Mouse (Mus musculus) kidney, embryonic 15.5 days (tissue): Measurements from ENCODE around the gene D17H6S53E. TPM values are rescaled to one million over a fixed set of nuclear protein-coding genes. Genes with fewer than 3 reads are reported as not detected.
A peak's percentile ranks its signal among the peaks of the same experiment; 100 is the strongest.

Experiments used
- ATAC-seq: fragments of 200-750 bp; cut with Nextera tagmentation; replicated peaks from 2 replicates; pipeline ENCODE4 v1.8.0; 2017; ENCODE audit warnings: moderate TSS enrichment; ENCODE audit not compliant: low FRiP score
- H3K27ac ChIP-seq: fragments of 300-500 bp; sonication (generic); 2 replicates; pipeline ENCODE4 v1.5.1; 2015; ENCODE audit warnings: mild to moderate bottlenecking, inconsistent platforms
- H3K27me3 ChIP-seq: fragments of 300-500 bp; sonication (generic); 2 replicates; pipeline ENCODE4 v1.6.1; 2015; ENCODE audit warnings: inconsistent platforms
- H3K36me3 ChIP-seq: fragments of 300-500 bp; sonication (generic); 2 replicates; pipeline ENCODE4 v1.6.1; 2015; ENCODE audit warnings: inconsistent platforms
- H3K4me1 ChIP-seq: fragments of 300-500 bp; sonication (generic); 2 replicates; pipeline ENCODE4 v1.6.1; 2015; ENCODE audit warnings: inconsistent platforms
- H3K4me2 ChIP-seq: fragments of 300-500 bp; sonication (generic); 2 replicates; pipeline ENCODE4 v1.6.1; 2015; ENCODE audit warnings: moderate library complexity, mild to moderate bottlenecking, inconsistent platforms
- H3K4me3 ChIP-seq: fragments of 300-500 bp; sonication (generic); replicated peaks from 2 replicates; pipeline ENCODE4 v1.5.1; 2015; ENCODE audit warnings: mild to moderate bottlenecking, inconsistent platforms
- H3K9ac ChIP-seq: fragments of 300-500 bp; sonication (generic); 2 replicates; pipeline ENCODE4 v1.6.1; 2015; ENCODE audit warnings: mild to moderate bottlenecking, inconsistent platforms
- H3K9me3 ChIP-seq: fragments of 300-500 bp; sonication (generic); replicated peaks from 2 replicates; pipeline ENCODE4 v1.6.1; 2016; ENCODE audit warnings: inconsistent platforms
- WGBS: fragments of 180-500 bp; shearing (Covaris S2); methylation state at CpG from one replicate; pipeline ENCODE4 v1.1.7; 2015; ENCODE audit warnings: mixed read lengths; 5-methylcytosine and 5-hydroxymethylcytosine counted together
- polyA plus RNA-seq: library from polyadenylated mRNA; unstranded; fragments of >200 nt; fragmentation: Nextera tagmentation; extraction: Ambion mirVana; gene quantifications from 2 replicates; pipeline ENCODE4 v1.2.1, GENCODE M21; 2015

The D17H6S53E gene
- polyA plus RNA-seq, 1 experiment from 2014 or later = 12.2 TPM

DNA sequence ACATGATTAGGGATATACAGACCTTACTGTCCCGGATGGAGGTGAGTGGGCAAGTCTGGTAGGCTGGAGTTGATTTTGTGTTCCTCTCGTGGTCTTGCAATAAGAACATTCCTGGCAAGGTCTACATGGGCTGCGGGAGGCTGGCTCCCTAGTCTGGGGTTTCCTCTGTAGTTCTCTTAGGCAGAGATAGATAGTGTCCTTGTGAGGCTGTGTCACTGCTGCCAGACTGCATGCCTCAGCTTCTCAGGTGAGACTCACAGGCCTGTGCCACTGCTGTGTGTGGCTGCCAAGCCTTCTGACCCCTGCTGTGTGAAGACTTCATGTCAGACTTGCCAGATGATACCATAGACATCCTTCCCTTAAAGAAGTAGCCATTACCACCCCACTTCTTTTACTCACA lies 13.1 kb downstream of the D17H6S53E start:
- no peak overlapping the region for H3K4me3 ChIP-seq
- H3K4me2 ChIP-seq = no peak overlapping the region
- peaks cover 67% of the 10 kb centered on the region for H3K36me3 ChIP-seq
- no peaks in the 10 kb centered on the region for H3K27me3 ChIP-seq
- ATAC-seq = no peak
- H3K4me1 ChIP-seq = peaks cover 18% of the 10 kb centered on the region
- H3K9ac ChIP-seq = no peak overlapping the region
- WGBS = 97% methylated on average over 3 of the region's 3 CpGs
- no peak overlapping the region for H3K27ac ChIP-seq
- H3K9me3 ChIP-seq = no peaks in the 10 kb centered on the region

DNA sequence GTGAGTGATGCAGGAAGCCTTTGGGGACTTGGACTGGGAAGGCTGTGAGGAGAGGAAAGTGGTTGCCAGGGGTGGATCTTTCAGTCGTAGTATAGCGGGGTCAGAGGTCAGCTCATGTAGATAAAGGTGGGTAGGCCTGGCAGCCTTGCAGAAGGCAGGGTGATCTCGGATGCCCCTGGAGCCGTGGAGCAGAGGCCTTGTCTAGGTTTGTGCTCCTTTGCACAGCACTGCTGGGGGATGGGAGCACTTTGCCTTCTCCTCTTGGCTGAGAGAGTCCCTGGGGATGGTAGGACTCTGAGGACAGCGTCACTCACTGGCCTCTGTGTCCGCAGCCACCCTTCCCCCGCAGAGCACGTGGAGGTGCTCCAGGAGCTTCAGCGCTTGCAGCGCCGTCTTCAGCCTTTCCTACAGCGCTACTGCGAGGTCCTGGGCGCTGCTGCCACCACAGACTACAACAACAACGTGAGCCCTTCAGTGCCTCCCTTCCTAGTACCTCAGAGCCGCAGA lies 14.4 kb downstream of the D17H6S53E start:
- 83% methylated on average over 16 of the region's 16 CpGs for WGBS
- Histone ChIP-seq H3K36me3 (peaks cover 79% of the 10 kb centered on the region), H3K4me3 (no peak overlapping the region), H3K4me2 (no peak overlapping the region), H3K9ac (no peak overlapping the region), H3K4me1 (peaks cover 18% of the 10 kb centered on the region), H3K27ac (no peak overlapping the region), H3K27me3 (no peaks in the 10 kb centered on the region), H3K9me3 (no peaks in the 10 kb centered on the region)
- ATAC-seq = no peak

DNA sequence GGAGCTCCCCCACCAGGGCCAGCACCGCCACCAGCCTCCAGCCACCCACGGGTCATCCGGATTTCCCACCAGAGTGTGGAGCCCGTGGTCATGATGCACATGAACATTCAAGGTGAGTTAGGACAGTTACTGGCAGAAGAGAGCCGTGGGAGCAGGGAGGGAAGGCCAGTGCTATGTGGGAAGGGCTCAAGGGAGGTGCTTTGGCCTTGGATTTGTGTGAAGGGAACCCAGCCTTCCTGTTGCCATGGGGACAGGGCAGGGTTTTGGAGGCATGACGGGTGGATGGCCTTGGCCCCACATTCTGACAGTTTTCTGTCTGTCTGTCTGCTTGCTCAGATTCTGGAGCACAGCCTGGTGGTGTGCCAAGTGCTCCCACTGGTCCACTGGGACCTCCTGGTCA lies 15.8 kb downstream of the D17H6S53E start:
- Histone ChIP-seq H3K36me3 (peaks cover 94% of the 10 kb centered on the region), H3K4me2 (no peak overlapping the region), H3K27ac (no peak overlapping the region), H3K9ac (no peak overlapping the region), H3K4me3 (no peak overlapping the region), H3K27me3 (no peaks in the 10 kb centered on the region), H3K9me3 (no peaks in the 10 kb centered on the region), H3K4me1 (peaks cover 9% of the 10 kb centered on the region)
- ATAC-seq = no peak
- 91% methylated on average over 6 of the region's 6 CpGs for WGBS

DNA sequence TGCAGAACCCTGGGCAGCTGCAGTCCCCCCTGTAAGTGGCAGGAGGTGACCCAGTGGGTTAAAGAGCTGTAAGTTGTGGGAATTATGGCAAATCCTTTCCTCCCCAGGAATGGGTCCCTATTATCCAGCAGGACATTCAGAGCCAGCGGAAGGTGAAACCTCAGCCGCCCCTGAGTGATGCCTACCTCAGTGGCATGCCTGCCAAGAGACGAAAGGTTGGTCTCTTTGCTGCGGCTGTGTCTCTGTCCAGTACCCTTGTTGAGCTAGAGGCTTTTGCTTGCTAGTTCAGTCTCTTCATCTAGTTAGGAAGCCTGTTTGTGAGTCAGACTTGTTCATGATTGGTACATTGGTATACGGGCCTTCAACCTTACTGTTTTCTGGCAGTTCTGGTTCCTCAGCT lies 20.0 kb downstream of the D17H6S53E start:
- no peak for ATAC-seq
- H3K4me2 ChIP-seq = no peak overlapping the region
- no peaks in the 10 kb centered on the region for H3K4me1 ChIP-seq
- H3K9ac ChIP-seq = no peak overlapping the region
- peaks cover 99% of the 10 kb centered on the region for H3K36me3 ChIP-seq
- H3K9me3 ChIP-seq = no peaks in the 10 kb centered on the region
- no peak overlapping the region for H3K4me3 ChIP-seq
- H3K27me3 ChIP-seq = no peaks in the 10 kb centered on the region
- 80% methylated on average over 5 of the region's 5 CpGs for WGBS
- peak overlapping the region; percentile 14; the same call in 1 of the 2 replicates for H3K27ac ChIP-seq

DNA sequence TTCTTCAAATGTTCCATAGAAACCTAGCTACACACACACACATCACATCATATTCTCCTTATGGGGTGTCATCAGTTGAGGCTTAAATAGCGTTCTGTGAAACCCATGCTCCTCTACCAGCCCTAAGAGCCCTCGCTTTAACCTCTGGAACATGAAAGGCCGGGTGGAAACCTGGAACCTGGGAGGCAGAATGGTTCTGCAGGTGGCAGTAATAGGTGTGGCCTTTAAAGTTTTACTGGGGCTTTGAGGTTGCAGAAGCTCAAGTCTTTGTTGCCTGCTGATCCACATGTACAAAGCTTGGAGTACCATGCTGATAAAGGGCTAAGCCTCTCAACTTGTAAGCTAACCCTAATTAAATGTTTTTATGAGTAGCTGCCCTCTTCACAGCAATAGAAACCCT lies 21.2 kb downstream of the D17H6S53E start:
- H3K4me1 ChIP-seq = no peaks in the 10 kb centered on the region

DNA sequence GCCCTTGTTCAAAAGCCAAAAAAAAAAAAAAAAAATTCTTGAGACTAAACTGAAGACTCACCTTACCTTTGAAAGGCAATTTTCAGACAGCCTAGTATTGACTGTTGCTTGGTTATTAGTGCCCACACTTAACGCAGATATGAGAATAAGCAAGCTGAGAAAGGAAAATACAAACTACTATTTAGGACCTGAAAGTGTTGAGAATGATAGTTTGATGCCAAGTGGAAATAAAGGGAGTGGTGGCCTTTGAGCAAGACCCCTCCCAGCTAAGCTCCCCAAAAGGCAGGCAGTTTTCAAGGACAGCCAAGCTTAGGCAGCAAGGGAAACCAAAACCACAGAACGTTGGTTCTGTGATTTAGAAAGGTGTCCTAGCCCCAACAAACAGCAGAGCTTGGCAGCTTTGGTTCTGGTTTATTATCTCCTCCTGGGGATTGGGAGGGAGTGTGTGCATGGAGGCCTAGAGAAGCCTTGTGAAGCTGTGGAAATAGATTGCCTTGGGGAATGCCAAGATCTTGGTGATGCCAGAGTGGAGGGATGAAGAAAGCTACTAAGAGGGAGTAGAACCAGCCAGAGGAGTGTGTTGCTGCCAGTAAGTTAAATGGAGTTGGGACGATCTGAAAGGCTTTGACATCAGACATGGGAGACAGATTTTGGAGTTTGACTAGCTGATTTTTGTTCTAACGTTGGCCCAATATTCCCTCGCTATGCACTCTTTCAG lies 21.9 kb downstream of the D17H6S53E start:
- Histone ChIP-seq H3K4me1 (no peaks in the 10 kb centered on the region), H3K27ac (peak overlapping the region; percentile 28; the same call in 1 of the 2 replicates), H3K9ac (no peak overlapping the region), H3K4me2 (no peak overlapping the region), H3K4me3 (no peak overlapping the region), H3K27me3 (no peaks in the 10 kb centered on the region), H3K36me3 (peaks cover 99% of the 10 kb centered on the region), H3K9me3 (no peaks in the 10 kb centered on the region)
- no peak for ATAC-seq
- 66% methylated on average over 5 of the region's 5 CpGs for WGBS

More for the DNA sequence above, 21.2 kb downstream of the D17H6S53E start:
- Histone ChIP-seq H3K9me3 (no peaks in the 10 kb centered on the region), H3K27me3 (no peaks in the 10 kb centered on the region), H3K4me3 (no peak overlapping the region), H3K27ac (peak overlapping the region; percentile 28), H3K4me2 (no peak overlapping the region), H3K9ac (no peak overlapping the region), H3K36me3 (peaks cover 99% of the 10 kb centered on the region)
- WGBS = 55% methylated on average over 3 of the region's 3 CpGs
- ATAC-seq = no peak

DNA sequence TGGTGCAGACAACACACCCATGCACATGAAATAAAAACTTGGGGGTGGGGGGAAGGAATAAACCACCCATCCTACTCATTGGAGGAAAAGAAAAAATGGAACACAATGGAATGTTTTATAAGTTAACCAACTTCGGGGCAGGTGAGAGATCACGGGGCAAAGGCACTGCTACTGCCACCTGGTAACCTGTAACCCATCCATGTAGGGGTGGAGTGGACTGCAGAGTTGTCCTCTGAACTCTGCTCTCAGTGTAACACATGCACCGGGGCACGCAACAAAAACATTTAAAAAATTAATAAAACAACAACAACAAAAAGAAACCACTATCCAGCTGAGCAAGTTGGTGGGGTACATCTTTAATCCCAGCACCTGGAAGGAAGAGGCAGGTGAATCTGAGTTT lies 25.9 kb downstream of the D17H6S53E start:
- H3K9ac ChIP-seq = no peak overlapping the region
- 96% methylated on average over 4 of the region's 4 CpGs for WGBS
- no peak for ATAC-seq

DNA sequence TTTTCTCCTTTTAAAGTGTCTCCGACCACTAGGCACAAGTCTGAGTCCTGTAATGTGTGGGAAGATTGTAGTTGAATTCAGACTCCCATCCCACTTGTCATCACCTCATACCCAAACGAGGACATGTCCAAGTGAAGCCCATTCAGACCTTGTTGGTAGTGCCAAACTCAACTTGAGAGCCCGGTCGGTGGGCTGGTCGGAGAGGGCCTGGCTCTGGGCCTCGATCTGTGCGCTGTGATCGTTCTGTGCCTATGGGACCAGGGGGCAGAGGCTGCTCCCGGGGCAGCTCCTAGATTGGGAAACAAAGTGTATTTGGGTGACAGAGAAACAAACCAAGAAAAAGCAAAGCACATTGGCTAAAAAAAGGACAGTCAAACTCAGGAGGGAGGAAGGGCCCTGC lies 26.9 kb downstream of the D17H6S53E start:
- no peak overlapping the region for H3K27ac ChIP-seq
- no peaks in the 10 kb centered on the region for H3K4me1 ChIP-seq
- no peaks in the 10 kb centered on the region for H3K27me3 ChIP-seq
- H3K4me3 ChIP-seq = no peak overlapping the region
- H3K36me3 ChIP-seq = peaks cover 99% of the 10 kb centered on the region
- 88% methylated on average over 9 of the region's 9 CpGs for WGBS
- no peak for ATAC-seq
- no peak overlapping the region for H3K9ac ChIP-seq
- no peaks in the 10 kb centered on the region for H3K9me3 ChIP-seq
- H3K4me2 ChIP-seq = no peak overlapping the region

More for the DNA sequence above, 25.9 kb downstream of the D17H6S53E start:
- H3K9me3 ChIP-seq = no peaks in the 10 kb centered on the region
- no peak overlapping the region for H3K4me2 ChIP-seq
- peaks cover 99% of the 10 kb centered on the region for H3K36me3 ChIP-seq
- H3K27me3 ChIP-seq = no peaks in the 10 kb centered on the region
- H3K4me1 ChIP-seq = no peaks in the 10 kb centered on the region
- no peak overlapping the region for H3K4me3 ChIP-seq
- no peak overlapping the region for H3K27ac ChIP-seq

DNA sequence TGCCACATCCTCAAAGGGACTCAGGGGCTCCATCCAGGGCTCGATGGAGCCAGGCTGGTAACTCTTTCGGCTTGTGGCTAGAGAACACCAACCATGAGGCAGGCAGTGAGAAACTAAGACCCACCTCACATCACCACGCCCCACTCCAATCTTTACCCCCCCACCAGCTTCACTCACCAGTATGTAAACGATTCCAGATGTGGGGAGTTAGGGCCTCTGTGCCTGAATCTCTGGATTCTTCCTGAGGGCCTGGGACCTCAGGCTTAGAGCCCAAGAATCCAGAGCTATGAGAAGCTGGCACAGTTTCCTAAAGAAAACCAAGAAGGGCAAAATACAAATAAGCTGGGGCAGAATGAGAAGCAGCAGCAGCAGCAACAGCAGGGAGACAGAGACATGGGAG lies 27.8 kb downstream of the D17H6S53E start:
- H3K9ac ChIP-seq = no peak overlapping the region
- H3K27ac ChIP-seq = no peak overlapping the region
- H3K36me3 ChIP-seq = peaks cover 99% of the 10 kb centered on the region
- no peaks in the 10 kb centered on the region for H3K27me3 ChIP-seq
- WGBS = 79% methylated on average over 4 of the region's 4 CpGs
- no peaks in the 10 kb centered on the region for H3K4me1 ChIP-seq
- no peaks in the 10 kb centered on the region for H3K9me3 ChIP-seq
- no peak overlapping the region for H3K4me2 ChIP-seq
- no peak overlapping the region for H3K4me3 ChIP-seq
- no peak for ATAC-seq

DNA sequence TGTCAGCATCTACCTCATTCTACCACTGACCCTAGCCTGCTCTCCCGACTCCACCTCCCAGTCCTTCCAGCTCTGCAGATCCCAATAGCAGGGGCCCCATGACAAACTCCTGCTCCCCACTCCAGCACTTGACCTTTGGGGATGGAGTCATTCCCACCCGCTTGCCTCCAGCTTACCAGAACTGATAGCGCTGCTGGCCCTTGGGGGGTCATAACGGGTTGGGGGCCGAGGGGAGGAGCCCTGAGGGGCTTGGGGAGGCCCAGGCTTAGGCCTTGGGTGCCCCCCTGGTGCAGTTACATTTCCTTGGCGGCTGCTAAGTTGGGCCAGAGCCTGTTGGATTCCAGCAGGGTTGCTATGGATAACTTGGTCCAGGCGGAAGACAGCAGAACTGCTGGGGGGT lies 28.4 kb downstream of the D17H6S53E start:
- 81% methylated on average over 7 of the region's 7 CpGs for WGBS
- Histone ChIP-seq H3K27ac (no peak overlapping the region), H3K4me1 (no peaks in the 10 kb centered on the region), H3K4me2 (no peak overlapping the region), H3K27me3 (no peaks in the 10 kb centered on the region), H3K36me3 (peaks cover 99% of the 10 kb centered on the region), H3K9me3 (no peaks in the 10 kb centered on the region), H3K9ac (no peak overlapping the region), H3K4me3 (no peak overlapping the region)
- no peak for ATAC-seq

DNA sequence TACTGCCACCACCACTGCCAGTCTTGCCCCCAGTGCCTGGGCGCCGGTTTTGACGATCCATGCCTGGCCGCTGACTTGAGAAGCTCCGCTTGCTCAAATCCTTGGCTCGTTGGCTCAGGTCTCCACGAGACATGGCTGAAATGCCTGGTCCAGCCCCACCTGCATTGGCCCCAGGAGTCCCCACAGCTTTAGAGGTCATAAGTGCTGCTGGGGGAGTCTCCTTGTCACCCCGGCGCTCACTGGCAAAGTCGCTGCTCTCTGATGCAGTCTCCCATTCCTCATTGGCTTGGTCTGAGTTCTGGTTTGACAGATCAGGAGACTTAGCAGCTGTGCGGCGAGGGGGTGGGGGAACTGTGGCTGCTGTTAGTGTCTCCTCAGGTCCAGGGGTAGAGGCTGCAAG lies 29.3 kb downstream of the D17H6S53E start:
- Histone ChIP-seq H3K4me2 (no peak overlapping the region), H3K9ac (no peak overlapping the region)
- WGBS = 88% methylated on average over 12 of the region's 12 CpGs

DNA sequence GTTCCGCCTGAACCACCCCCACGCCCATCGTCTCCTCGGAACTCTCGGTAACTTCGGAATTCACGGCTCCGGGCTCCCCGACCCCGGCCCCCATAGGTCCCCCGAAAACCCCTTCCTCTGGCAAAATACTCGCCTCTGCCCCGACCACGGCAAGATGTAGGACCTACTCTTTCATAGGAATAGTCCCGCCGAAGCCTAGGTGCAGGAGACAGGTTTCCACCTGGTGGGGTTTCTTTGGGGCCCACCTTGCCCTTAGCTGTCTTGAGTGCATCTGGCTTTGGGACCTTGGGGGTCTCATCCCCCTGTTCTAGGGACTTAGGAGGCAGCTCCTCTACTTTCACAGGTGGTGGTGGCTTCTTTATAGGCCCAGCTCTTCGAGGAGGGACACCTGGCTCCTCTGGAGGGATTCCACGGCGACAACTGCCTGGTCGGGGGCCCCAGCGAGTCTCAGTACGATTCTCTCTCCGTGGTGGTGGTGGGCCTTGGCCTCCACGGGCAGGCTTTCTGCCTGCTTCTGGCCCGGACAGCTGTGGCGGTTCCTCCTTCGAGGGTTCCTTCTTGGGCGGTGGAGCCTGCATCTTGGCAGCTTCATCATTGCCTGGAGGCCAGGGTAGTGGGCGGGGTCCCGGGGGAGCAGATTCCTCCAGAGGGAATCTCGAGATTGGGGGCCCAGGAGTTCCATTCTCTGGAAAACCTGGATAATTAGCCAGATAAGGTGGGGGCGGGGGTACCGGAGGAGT lies 30.5 kb downstream of the D17H6S53E start:
- Histone ChIP-seq H3K9ac (no peak overlapping the region), H3K27ac (no peak overlapping the region)
- 90% methylated on average over 33 of the region's 33 CpGs for WGBS

More for the DNA sequence above, 29.3 kb downstream of the D17H6S53E start:
- ATAC-seq = no peak
- no peak overlapping the region for H3K4me3 ChIP-seq
- H3K4me1 ChIP-seq = no peaks in the 10 kb centered on the region
- H3K27ac ChIP-seq = no peak overlapping the region
- no peaks in the 10 kb centered on the region for H3K27me3 ChIP-seq
- H3K36me3 ChIP-seq = peaks cover 99% of the 10 kb centered on the region
- no peaks in the 10 kb centered on the region for H3K9me3 ChIP-seq

More for the DNA sequence above, 30.5 kb downstream of the D17H6S53E start:
- ATAC-seq = no peak
- Histone ChIP-seq H3K9me3 (no peaks in the 10 kb centered on the region), H3K27me3 (no peaks in the 10 kb centered on the region), H3K4me2 (no peak overlapping the region), H3K4me3 (no peak overlapping the region), H3K4me1 (peaks cover 3% of the 10 kb centered on the region), H3K36me3 (peaks cover 100% of the 10 kb centered on the region)
